Mouse (Mus musculus) kidney, postnatal 0 days (tissue): ENCODE measurements at regions not wholly inside any gene's neighbourhood (a gene's known extent, or its start where the extent isn't known, plus 50 kb on each side); places are given as distances from the start of the nearest gene placed in this dataset.

ENCODE experiments used
- ATAC-seq: fragments of 200-750 bp; cut with Nextera tagmentation; replicated peaks from 2 replicates; pipeline ENCODE4 v1.8.0; 2017; ENCODE audit warnings: low read depth, moderate number of reproducible peaks, moderate TSS enrichment, moderate library complexity; ENCODE audit not compliant: low FRiP score
- DNase-seq: peaks from one replicate; pipeline ENCODE4 v3.0.0-alpha.2; 2016; ENCODE audit warnings: low spot score
- H3K27ac ChIP-seq: fragments of 300-500 bp; sonication (generic); 2 replicates; pipeline ENCODE4 v1.5.1; 2014; ENCODE audit warnings: mild to moderate bottlenecking
- H3K27me3 ChIP-seq: fragments of 300-500 bp; sonication (generic); 2 replicates; pipeline ENCODE4 v1.6.1; 2014; ENCODE audit warnings: low read length, mixed read lengths; ENCODE audit not compliant: insufficient read depth
- H3K36me3 ChIP-seq: fragments of 300-500 bp; sonication (generic); 2 replicates; pipeline ENCODE4 v1.6.1; 2014; ENCODE audit warnings: low read length, mixed read lengths; ENCODE audit not compliant: insufficient read depth
- H3K4me1 ChIP-seq: fragments of 300-500 bp; sonication (generic); replicated peaks from 2 replicates; pipeline ENCODE4 v1.6.1; 2014; ENCODE audit warnings: antibody characterized with exemption, low read length, mixed read lengths; ENCODE audit not compliant: insufficient read depth
- H3K4me2 ChIP-seq: fragments of 300-500 bp; sonication (generic); 2 replicates; pipeline ENCODE4 v1.6.1; 2014; ENCODE audit warnings: mild to moderate bottlenecking, low read length, moderate library complexity, mixed read lengths
- H3K4me3 ChIP-seq: fragments of 300-500 bp; sonication (generic); replicated peaks from 2 replicates; pipeline ENCODE4 v1.5.1; 2014; ENCODE audit warnings: low read depth, low read length
- H3K9ac ChIP-seq: fragments of 300-500 bp; sonication (generic); 2 replicates; pipeline ENCODE4 v1.6.1; 2014; ENCODE audit warnings: low read depth, low read length
- H3K9me3 ChIP-seq: fragments of 300-500 bp; sonication (generic); replicated peaks from 2 replicates; pipeline ENCODE4 v1.6.1; 2016; ENCODE audit warnings: low read length, inconsistent platforms, mixed read lengths
- CTCF ChIP-seq: IDR thresholded peaks from 2 replicates; pipeline ENCODE4 v1.5.1; 2016; ENCODE audit warnings: antibody characterized with exemption, low read depth, mild to moderate bottlenecking, moderate library complexity
- WGBS: fragments of 180-500 bp; shearing (Covaris S2); extraction: QIAGEN DNeasy Blood & Tissue Kit; methylation state at CpG from one replicate; pipeline ENCODE4 v1.1.7; 2014; 5-methylcytosine and 5-hydroxymethylcytosine counted together

DNA sequence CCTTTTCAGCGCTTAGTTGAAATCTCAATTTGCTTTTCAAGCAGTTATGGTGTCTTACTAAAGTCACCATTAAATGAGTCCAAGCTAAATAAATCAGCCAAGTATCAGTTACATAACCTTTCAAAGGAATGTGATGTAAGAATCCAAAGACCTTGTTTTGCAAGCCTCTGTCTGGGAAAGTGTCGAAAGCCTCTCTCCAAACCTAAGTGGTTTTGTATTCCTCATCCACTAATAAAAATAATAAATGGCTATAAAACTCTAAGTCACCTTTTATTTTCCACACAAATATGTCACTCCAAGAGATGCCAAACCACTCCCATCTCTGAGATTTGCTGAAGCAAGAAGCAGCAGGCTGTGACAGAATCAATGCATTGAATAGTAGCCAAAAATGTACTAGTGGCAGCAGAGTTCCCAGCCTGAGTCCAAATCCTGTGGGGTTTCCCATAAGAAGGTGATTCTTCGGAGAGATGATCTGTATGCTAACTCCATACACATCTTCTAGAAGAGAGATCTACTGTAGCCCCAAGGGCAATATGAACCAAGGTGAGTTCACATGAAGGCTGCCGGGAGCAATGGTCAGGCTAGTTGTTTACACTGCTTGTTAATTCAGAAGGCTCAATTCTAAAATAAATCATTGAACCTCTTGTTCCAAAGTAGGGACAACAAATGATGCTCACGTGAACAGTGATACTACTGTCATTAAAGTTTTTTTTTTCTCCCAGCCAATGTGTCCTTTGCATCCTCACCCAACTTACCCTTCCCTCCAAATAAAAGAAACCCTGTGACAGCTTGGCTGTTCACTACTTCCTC lies 365.0 kb downstream of the Nuf2 start:
- Histone ChIP-seq H3K4me1 (no peaks in the 10 kb centered on the region), H3K9me3 (no peaks in the 10 kb centered on the region), H3K36me3 (no peaks in the 10 kb centered on the region), H3K27ac (no peak overlapping the region), H3K4me3 (no peak overlapping the region), H3K9ac (no peak overlapping the region), H3K27me3 (no peaks in the 10 kb centered on the region), H3K4me2 (no peak overlapping the region)
- WGBS, result 39% methylated on average over 5 of the region's 5 CpGs
- ATAC-seq (no peak), DNase-seq (peak; percentile 88)
- TF ChIP-seq CTCF, result no peak

GRCm38 (mm10) chr1:169160858-169161257 lies 370.4 kb downstream of the Nuf2 start:
- no peaks in the 10 kb centered on the region for H3K27me3 ChIP-seq
- no peak overlapping the region for H3K4me3 ChIP-seq
- no peak for TF ChIP-seq CTCF
- 13% methylated on average over 6 of the region's 6 CpGs for WGBS
- peak overlapping the region; percentile 64 for H3K27ac ChIP-seq
- no peaks in the 10 kb centered on the region for H3K36me3 ChIP-seq
- no peak overlapping the region for H3K9ac ChIP-seq
- H3K9me3 ChIP-seq, result no peaks in the 10 kb centered on the region
- H3K4me1 ChIP-seq, result peaks cover 6% of the 10 kb centered on the region; the same call in 1 of the 2 replicates
- H3K4me2 ChIP-seq, result no peak overlapping the region
- DNase-seq, result peak; percentile 94
- peak; percentile 71; the same call in 1 of the 2 replicates for ATAC-seq

GRCm38 (mm10) chr1:169160220-169160619 lies 371.0 kb downstream of the Nuf2 start:
- H3K4me3 ChIP-seq, result no peak overlapping the region
- DNase-seq (peak; percentile 47), ATAC-seq (no peak)
- TF ChIP-seq CTCF, result no peak
- 60% methylated on average over 1 of the region's 1 CpGs for WGBS
- H3K36me3 ChIP-seq, result no peaks in the 10 kb centered on the region
- H3K4me2 ChIP-seq, result no peak overlapping the region
- peak overlapping the region; percentile 64 for H3K27ac ChIP-seq
- no peak overlapping the region for H3K9ac ChIP-seq
- no peaks in the 10 kb centered on the region for H3K27me3 ChIP-seq
- H3K9me3 ChIP-seq, result no peaks in the 10 kb centered on the region
- peaks cover 6% of the 10 kb centered on the region; the same call in 1 of the 2 replicates for H3K4me1 ChIP-seq

DNA sequence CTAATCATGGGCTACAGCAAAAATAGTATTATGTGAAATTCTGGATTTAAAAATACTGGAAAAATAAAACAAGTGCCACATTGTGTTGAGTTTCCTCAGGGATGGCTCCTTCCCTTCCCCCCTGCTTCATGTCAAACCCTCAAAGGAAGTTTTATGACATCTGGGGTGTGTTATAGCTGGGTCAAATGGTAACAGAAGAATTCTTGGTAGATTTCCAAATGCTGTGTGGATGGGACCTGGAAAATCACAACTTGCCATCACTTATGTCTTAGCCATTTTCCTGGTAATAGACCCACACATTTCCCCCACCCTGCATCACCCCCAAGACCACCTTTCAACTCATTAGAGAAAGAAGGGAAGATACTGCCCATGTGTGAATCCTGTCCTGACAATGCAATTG lies 371.5 kb downstream of the Nuf2 start:
- no peaks in the 10 kb centered on the region for H3K36me3 ChIP-seq
- H3K9ac ChIP-seq, result no peak overlapping the region
- no peak overlapping the region for H3K4me3 ChIP-seq
- ATAC-seq (no peak), DNase-seq (peak; percentile 62)
- peaks cover 6% of the 10 kb centered on the region; the same call in 1 of the 2 replicates for H3K4me1 ChIP-seq
- peak overlapping the region; percentile 64 for H3K27ac ChIP-seq
- H3K4me2 ChIP-seq, result no peak overlapping the region
- no peak for TF ChIP-seq CTCF
- no peaks in the 10 kb centered on the region for H3K9me3 ChIP-seq
- no peaks in the 10 kb centered on the region for H3K27me3 ChIP-seq

- ATAC-seq, result no peak
- no peaks in the 10 kb centered on the region for H3K36me3 ChIP-seq
- H3K4me1 ChIP-seq, result peaks cover 6% of the 10 kb centered on the region; the same call in 1 of the 2 replicates
- no peak overlapping the region for H3K27ac ChIP-seq
- no peak overlapping the region for H3K4me2 ChIP-seq
- DNase-seq, result no peak
- no peak overlapping the region for H3K9ac ChIP-seq
- H3K4me3 ChIP-seq, result no peak overlapping the region
- H3K9me3 ChIP-seq, result no peaks in the 10 kb centered on the region
- no peak for TF ChIP-seq CTCF
- no peaks in the 10 kb centered on the region for H3K27me3 ChIP-seq
- WGBS, result 76% methylated on average over 3 of the region's 3 CpGs
Measured at GRCm38 (mm10) chr1:169157496-169157895, 373.8 kb downstream of the Nuf2 start.

GRCm38 (mm10) chr1:169156875-169157274 lies 374.4 kb downstream of the Nuf2 start:
- H3K9me3 ChIP-seq, result no peaks in the 10 kb centered on the region
- 91% methylated on average over 4 of the region's 4 CpGs for WGBS
- no peak for DNase-seq
- H3K4me1 ChIP-seq, result peaks cover 6% of the 10 kb centered on the region; the same call in 1 of the 2 replicates
- no peaks in the 10 kb centered on the region for H3K27me3 ChIP-seq
- no peak overlapping the region for H3K4me3 ChIP-seq
- no peak overlapping the region for H3K27ac ChIP-seq
- H3K9ac ChIP-seq, result no peak overlapping the region
- no peaks in the 10 kb centered on the region for H3K36me3 ChIP-seq
- TF ChIP-seq CTCF, result peak; percentile 24; the same call in 1 of the 2 replicates
- ATAC-seq, result no peak
- no peak overlapping the region for H3K4me2 ChIP-seq
